Mouse (Mus musculus) cerebellum, adult 18-20 months (tissue): ENCODE results near the gene Nuak1.

ENCODE experiments used
- DNase-seq, 2 experiments: peaks; one replicate each; pipeline ENCODE4 v3.0.0; 2021

Nuak1 gene

DNA sequence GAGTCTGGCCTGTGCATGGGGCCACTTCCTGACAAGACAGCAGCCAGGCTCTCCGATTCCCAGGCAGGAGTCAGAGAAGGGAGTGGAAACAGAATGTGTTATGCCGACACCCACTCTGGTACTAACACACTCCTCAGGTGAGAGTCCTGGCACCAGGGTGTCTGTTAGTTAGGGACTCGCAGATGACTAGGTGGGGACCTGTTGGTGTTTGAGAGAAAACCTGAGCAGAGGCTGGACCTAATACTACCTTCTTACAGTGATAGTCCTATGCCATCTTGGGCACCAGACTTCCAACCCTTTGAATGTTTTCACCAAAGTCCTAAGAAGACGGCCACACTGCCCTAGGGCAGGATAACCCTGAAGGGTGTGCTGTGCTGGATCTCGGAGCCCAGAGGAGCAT is 111.1 kb downstream of the Nuak1 start:
- no peak for DNase-seq

DNA sequence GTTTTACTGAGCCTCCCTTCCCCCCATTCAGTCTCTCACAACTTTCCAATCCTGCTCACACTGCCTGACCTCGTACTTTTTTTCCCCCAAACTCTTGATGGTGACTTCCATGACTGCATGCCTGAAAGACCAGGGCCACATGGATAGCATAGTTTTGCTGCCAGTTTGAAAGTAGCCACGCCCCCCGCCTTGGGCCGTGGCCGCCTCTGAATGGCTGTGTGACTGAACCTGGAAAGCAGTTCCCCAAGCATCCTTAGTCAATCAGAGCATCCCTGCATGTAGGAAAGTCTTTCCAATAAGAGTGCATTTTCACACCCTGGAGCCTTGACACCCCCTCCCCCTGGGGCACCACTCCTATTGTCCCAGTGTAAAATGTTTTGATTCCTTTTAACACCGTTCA is 116.4 kb downstream of the Nuak1 start:
- no peak for DNase-seq
